Mouse (Mus musculus) sigmoid colon, adult 10 weeks (tissue): ENCODE measurements around the gene Zfp219. TPM values are rescaled to one million over a fixed set of nuclear protein-coding genes. Genes with fewer than 3 reads are reported as not detected.

Experiments used
- polyA plus RNA-seq: library from polyadenylated mRNA; stranded (reverse); fragments of 350-450 nt; fragmentation: Illumina TruSeq; extraction: RNeasy Lipid Tissue Mini Kit (QIAGEN cat#74804); gene quantifications from one replicate; pipeline ENCODE4 v1.2.3, GENCODE M21; 2014; ENCODE audit warnings: low read depth, low replicate concordance

Zfp219 gene
- 1.7 TPM for polyA plus RNA-seq

DNA sequence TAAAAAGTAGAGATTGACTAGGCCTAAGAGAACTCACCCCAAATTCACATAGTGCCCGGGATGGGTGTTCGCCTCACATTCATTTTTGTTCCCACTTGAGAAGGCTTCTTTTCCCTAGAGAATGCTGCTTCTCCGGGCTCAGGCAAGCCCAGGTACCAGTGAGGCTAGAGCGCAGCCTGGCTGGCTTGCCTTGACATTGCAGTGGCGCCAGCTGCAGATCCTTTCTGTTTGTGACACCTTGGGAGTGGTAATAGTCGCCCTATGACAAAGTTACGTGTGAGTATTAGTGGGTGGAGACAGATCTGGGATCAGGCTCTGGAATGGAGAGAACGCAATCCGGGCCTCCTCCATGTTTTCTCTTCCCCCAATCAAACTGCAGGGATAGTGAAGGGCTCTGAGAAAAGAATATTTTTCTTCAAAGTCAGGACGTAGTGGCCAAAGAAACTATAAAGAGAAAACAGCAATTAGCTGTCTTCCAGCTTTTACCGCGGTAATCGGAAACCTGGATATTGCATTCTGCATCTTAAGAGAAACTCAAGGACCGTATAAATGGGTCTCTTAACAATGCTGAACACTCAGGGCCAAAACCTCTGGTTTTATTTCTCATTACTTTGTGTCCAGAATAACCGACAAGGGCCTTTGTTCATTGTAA, at the start of gene Zfp219:
TSS of gene Zfp219 (minus strand) at position 248 of the 652 bp plus-strand sequence.

DNA sequence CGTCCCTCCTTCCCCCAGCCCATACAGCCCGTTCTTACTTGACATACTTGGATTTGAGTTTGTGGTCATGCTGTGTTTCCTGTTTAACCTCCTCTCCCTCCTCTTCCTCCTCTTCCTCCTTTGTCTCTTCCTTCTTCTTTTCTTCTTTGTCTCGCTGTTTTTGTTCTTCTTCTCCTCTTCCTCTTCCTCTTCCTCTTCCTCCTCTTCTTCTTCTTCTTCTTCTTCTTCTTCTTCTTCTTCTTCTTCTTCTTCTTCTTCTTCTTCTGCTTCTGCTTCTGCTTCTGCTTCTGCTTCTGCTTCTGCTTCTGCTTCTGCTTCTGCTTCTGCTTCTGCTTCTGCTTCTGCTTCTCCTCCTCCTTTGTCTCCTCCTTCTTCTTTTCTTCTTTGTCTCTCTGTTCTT, 21.8 kb upstream of the Zfp219 start, which contains the start of gene Olfr221:
TSS of gene Olfr221 (minus strand) at position 101 of the 400 bp plus-strand sequence.

DNA sequence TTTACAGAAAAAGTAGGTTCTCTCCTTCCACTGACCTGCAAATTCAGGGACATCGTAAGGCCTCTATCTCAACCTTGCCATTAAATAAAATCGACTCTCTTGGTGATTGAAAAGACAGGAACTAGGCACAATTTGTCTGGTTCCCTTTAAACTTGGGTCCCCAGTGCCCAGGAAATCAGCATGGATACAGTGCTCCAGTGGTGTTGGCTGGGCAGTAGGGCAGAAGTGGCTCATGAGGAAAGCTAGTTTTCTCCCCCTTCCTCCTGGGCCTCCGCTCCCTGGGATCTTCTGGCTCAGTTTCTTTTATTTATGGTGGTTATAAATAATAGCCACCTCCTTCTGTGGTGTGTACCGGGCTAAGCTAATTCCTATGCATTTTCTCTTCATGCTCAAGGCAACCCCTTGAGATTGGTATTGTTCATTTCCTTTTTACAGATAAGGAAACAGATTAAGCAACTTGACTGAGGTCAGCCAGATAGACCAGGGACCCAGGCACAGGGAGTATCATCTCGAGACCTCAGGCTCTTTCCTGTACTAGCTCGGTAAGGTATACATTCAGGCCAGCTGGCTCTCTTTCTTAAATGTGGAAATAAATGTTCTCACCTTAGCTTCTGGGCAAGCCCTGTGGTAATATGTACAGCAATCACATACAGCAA, 5.0 kb downstream of the Zfp219 start, which contains the start of gene Tmem253:
TSS of gene Tmem253 (plus strand) at position 214 of the 656 bp plus-strand sequence.

DNA sequence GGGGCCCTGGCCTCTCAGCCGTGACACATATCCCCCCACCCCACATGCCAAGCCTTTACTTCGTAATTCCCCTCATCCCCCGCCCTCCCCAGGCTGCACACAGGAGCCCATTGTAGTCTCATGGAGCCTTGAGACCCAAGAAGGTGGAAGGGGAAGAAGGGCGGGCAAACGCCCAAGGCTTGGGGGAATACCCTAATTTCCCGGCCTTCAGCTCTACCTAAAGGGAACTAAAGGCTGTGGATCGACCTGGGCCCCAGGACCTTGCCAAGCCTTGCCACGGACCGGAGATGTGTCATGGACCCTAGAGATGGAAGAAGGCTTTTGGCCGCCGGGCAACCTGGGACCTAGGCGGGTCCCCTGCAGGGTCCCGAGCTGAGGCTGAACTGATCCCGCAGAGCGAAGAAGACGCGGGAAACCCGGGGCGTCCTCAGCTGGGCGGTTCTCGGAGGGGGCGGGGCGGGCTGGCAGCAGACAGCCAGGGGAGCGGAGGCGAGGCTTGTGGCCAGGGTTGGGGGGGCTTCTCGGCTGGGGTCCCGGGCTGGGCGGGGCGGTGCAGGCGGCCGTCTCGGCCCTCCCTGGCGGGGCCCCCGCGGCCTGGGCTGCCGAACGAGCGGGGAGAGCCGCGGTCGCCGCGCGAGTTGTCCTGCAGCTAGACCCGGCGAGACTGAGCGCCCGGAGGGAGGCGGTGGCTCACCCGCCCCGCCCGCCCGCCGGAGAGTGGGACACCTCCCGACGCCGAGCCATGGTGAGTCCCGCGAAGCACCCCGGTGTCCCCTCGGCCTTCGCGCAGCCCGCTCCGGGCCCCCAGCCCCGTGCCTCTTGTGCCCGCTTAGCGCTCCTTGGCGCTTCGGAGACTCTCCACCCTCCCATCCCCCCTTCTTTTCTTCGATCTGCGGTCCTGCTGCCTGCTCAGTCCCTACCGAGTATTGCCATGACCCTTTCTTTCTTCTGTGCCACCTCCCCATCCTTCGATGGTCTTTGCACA, 36.0 kb downstream of the Zfp219 start, which contains the start of gene Arhgef40:
TSS of gene Arhgef40 (plus strand) at position 473 of the 985 bp plus-strand sequence.

Other genes starting within 250 kb of the Zfp219 start
- 194 TPM for gene Ang4, start 247.1 kb downstream of the Zfp219 start, polyA plus RNA-seq
- gene AY358078, start 220.7 kb downstream of the Zfp219 start, polyA plus RNA-seq: 0.32 TPM
- not detected for gene Ear6, start 167.0 kb downstream of the Zfp219 start, polyA plus RNA-seq
- 11.0 TPM for gene Mettl17, start 135.9 kb downstream of the Zfp219 start, polyA plus RNA-seq
- 1.6 TPM for gene Slc39a2, start 127.8 kb downstream of the Zfp219 start, polyA plus RNA-seq
- 246 TPM for gene Ndrg2, start 106.6 kb downstream of the Zfp219 start, polyA plus RNA-seq
- gene Tppp2, start 102.3 kb downstream of the Zfp219 start, polyA plus RNA-seq: not detected
- gene Rnase13, start 98.0 kb downstream of the Zfp219 start, polyA plus RNA-seq: not detected
- gene Arhgef40, start 36.0 kb downstream of the Zfp219 start, polyA plus RNA-seq: 6.1 TPM
- 3.0 TPM for gene Tmem253, start 5.1 kb downstream of the Zfp219 start, polyA plus RNA-seq
- gene Olfr221, start 21.7 kb upstream of the Zfp219 start, polyA plus RNA-seq: not detected
- 368 TPM for gene Hnrnpc, start 83.3 kb upstream of the Zfp219 start, polyA plus RNA-seq
- gene Rpgrip1, start 90.0 kb upstream of the Zfp219 start, polyA plus RNA-seq: 5.5 TPM
- 63.7 TPM for gene Supt16, start 176.7 kb upstream of the Zfp219 start, polyA plus RNA-seq
- gene Chd8, start 237.0 kb upstream of the Zfp219 start, polyA plus RNA-seq: 73.2 TPM